Mouse (Mus musculus) midbrain, embryonic 16.5 days (tissue): ENCODE measurements around the gene Banf1. TPM values are rescaled to one million over a fixed set of nuclear protein-coding genes. Genes with fewer than 3 reads are reported as not detected.

Experiments used
- ATAC-seq: fragments of 200-750 bp; cut with Nextera tagmentation; 2 replicates; pipeline ENCODE4 v1.8.0; 2017; ENCODE audit warnings: moderate TSS enrichment
- H3K27ac ChIP-seq: fragments of 300-500 bp; sonication (generic); 2 replicates; pipeline ENCODE4 v1.5.1; 2014; ENCODE audit warnings: mild to moderate bottlenecking, low read length, mixed read lengths
- H3K27me3 ChIP-seq: fragments of 300-500 bp; sonication (generic); 2 replicates; pipeline ENCODE4 v1.6.1; 2014; ENCODE audit warnings: low read depth, low read length, mixed read lengths; ENCODE audit not compliant: control insufficient read depth, insufficient read depth
- H3K36me3 ChIP-seq: fragments of 300-500 bp; sonication (generic); 2 replicates; pipeline ENCODE4 v1.6.1; 2014; ENCODE audit warnings: mild to moderate bottlenecking, low read length, moderate library complexity, mixed read lengths; ENCODE audit not compliant: control insufficient read depth, insufficient read depth
- H3K4me1 ChIP-seq: fragments of 300-500 bp; sonication (generic); 2 replicates; pipeline ENCODE4 v1.6.1; 2014; ENCODE audit warnings: mild to moderate bottlenecking, low read length, mixed read lengths; ENCODE audit not compliant: control insufficient read depth, insufficient read depth
- H3K4me2 ChIP-seq: fragments of 300-500 bp; sonication (generic); 2 replicates; pipeline ENCODE4 v1.6.1; 2014; ENCODE audit warnings: mild to moderate bottlenecking, low read length, mixed read lengths
- H3K4me3 ChIP-seq: fragments of 300-500 bp; sonication (generic); 2 replicates; pipeline ENCODE4 v1.5.1; 2014; ENCODE audit warnings: low read depth, mild to moderate bottlenecking, low read length, moderate library complexity, mixed read lengths
- H3K9ac ChIP-seq: fragments of 300-500 bp; sonication (generic); 2 replicates; pipeline ENCODE4 v1.6.1; 2014; ENCODE audit warnings: low read depth, low read length, mixed read lengths
- H3K9me3 ChIP-seq: fragments of 300-500 bp; sonication (generic); replicated peaks from 2 replicates; pipeline ENCODE4 v1.6.1; 2014; ENCODE audit warnings: mild to moderate bottlenecking, low read length, mixed read lengths; ENCODE audit not compliant: control insufficient read depth, poor library complexity, severe bottlenecking
- WGBS: fragments of 180-500 bp; shearing (Covaris S2); extraction: QIAGEN DNeasy Blood & Tissue Kit; methylation state at CpG from one replicate; pipeline ENCODE4 v1.1.7; 2014; 5-methylcytosine and 5-hydroxymethylcytosine counted together
- polyA plus RNA-seq: library from polyadenylated mRNA; unstranded; fragments of >200 nt; fragmentation: Nextera tagmentation; extraction: Ambion mirVana; gene quantifications from 2 replicates; pipeline ENCODE4 v1.2.1, GENCODE M21; 2015

Gene Banf1
- polyA plus RNA-seq, 1 experiment from 2014 or later: 321 TPM

GRCm38 (mm10) chr19:5348064-5348463, 18.9 kb downstream of the Banf1 start:
- H3K27ac ChIP-seq: no peak overlapping the region
- ATAC-seq: no peak
- WGBS: 87% methylated on average over 6 of the region's 6 CpGs
- no peaks in the 10 kb centered on the region for H3K9me3 ChIP-seq
- no peak overlapping the region; the same call in 1 of the 2 replicates for H3K9ac ChIP-seq
- H3K27me3 ChIP-seq: no peaks in the 10 kb centered on the region
- H3K4me2 ChIP-seq: no peak overlapping the region
- H3K4me1 ChIP-seq: peaks cover 9% of the 10 kb centered on the region
- no peaks in the 10 kb centered on the region for H3K36me3 ChIP-seq
- no peak overlapping the region for H3K4me3 ChIP-seq

- H3K9me3 ChIP-seq: no peaks in the 10 kb centered on the region
These were observed 21.5 kb downstream of the Banf1 start for GRCm38 (mm10) chr19:5345297-5346131.

GRCm38 (mm10) chr19:5341360-5341759, 25.6 kb downstream of the Banf1 start:
- no peak overlapping the region for H3K4me3 ChIP-seq
- H3K4me1 ChIP-seq: no peaks in the 10 kb centered on the region
- H3K4me2 ChIP-seq: no peak overlapping the region
- no peaks in the 10 kb centered on the region for H3K27me3 ChIP-seq
- H3K9ac ChIP-seq: no peak overlapping the region
- no peak overlapping the region for H3K27ac ChIP-seq
- H3K36me3 ChIP-seq: no peaks in the 10 kb centered on the region
- no peaks in the 10 kb centered on the region for H3K9me3 ChIP-seq
- 83% methylated on average over 7 of the region's 7 CpGs for WGBS
- ATAC-seq: no peak

More at GRCm38 (mm10) chr19:5345297-5346131, 21.5 kb downstream of the Banf1 start:
- ATAC-seq: no peak
- Histone ChIP-seq H3K27ac (no peak overlapping the region), H3K4me1 (peaks cover 9% of the 10 kb centered on the region), H3K4me2 (no peak overlapping the region), H3K36me3 (no peaks in the 10 kb centered on the region), H3K27me3 (no peaks in the 10 kb centered on the region), H3K4me3 (no peak overlapping the region), H3K9ac (no peak overlapping the region)
- WGBS: 76% methylated on average over 6 of the region's 6 CpGs

GRCm38 (mm10) chr19:5337975-5338374, 29.0 kb downstream of the Banf1 start:
- Histone ChIP-seq H3K27me3 (no peaks in the 10 kb centered on the region), H3K9ac (no peak overlapping the region), H3K27ac (no peak overlapping the region), H3K4me2 (no peak overlapping the region), H3K36me3 (no peaks in the 10 kb centered on the region), H3K4me1 (no peaks in the 10 kb centered on the region), H3K4me3 (no peak overlapping the region), H3K9me3 (no peaks in the 10 kb centered on the region)
- 18% methylated on average over 5 of the region's 5 CpGs for WGBS
- ATAC-seq: no peak

GRCm38 (mm10) chr19:5335441-5335840, 31.5 kb downstream of the Banf1 start, which contains the start of gene Catsper1:
Gene Catsper1 (plus strand): TSS chr19:5335741.
- Histone ChIP-seq H3K36me3 (no peaks in the 10 kb centered on the region), H3K27ac (no peak within 1 kb of the TSS), H3K9me3 (no peaks in the 10 kb centered on the region), H3K4me1 (no peaks in the 10 kb centered on the region), H3K9ac (no peak within 1 kb of the TSS), H3K4me3 (no peak within 1 kb of the TSS), H3K27me3 (no peaks in the 10 kb centered on the region), H3K4me2 (no peak within 1 kb of the TSS)
- 95% methylated on average over 6 of the region's 6 CpGs for WGBS
- ATAC-seq: no peak

- Histone ChIP-seq H3K9me3 (no peaks in the 10 kb centered on the region), H3K27ac (no peak overlapping the region), H3K27me3 (no peaks in the 10 kb centered on the region), H3K9ac (no peak overlapping the region), H3K36me3 (no peaks in the 10 kb centered on the region), H3K4me3 (no peak overlapping the region), H3K4me1 (no peaks in the 10 kb centered on the region), H3K4me2 (no peak overlapping the region)
- WGBS: 76% methylated on average over 5 of the region's 5 CpGs
- no peak for ATAC-seq
These were observed 32.2 kb downstream of the Banf1 start for GRCm38 (mm10) chr19:5334741-5335140.

- Histone ChIP-seq H3K9ac (no peak overlapping the region), H3K4me2 (no peak overlapping the region)
These were observed 39.0 kb downstream of the Banf1 start for GRCm38 (mm10) chr19:5327970-5328369.

GRCm38 (mm10) chr19:5323801-5324200, 43.2 kb downstream of the Banf1 start:
- no peak overlapping the region for H3K27ac ChIP-seq
- 56% methylated on average over 17 of the region's 17 CpGs for WGBS
- no peak overlapping the region for H3K4me2 ChIP-seq
- H3K4me1 ChIP-seq: no peaks in the 10 kb centered on the region
- no peak overlapping the region for H3K4me3 ChIP-seq
- no peaks in the 10 kb centered on the region for H3K36me3 ChIP-seq
- no peak overlapping the region for H3K9ac ChIP-seq
- no peak for ATAC-seq
- H3K9me3 ChIP-seq: no peaks in the 10 kb centered on the region
- no peaks in the 10 kb centered on the region for H3K27me3 ChIP-seq

More at GRCm38 (mm10) chr19:5327970-5328369, 39.0 kb downstream of the Banf1 start:
- H3K36me3 ChIP-seq: no peaks in the 10 kb centered on the region
- H3K4me1 ChIP-seq: no peaks in the 10 kb centered on the region
- no peak for ATAC-seq
- H3K27ac ChIP-seq: no peak overlapping the region
- no peaks in the 10 kb centered on the region for H3K27me3 ChIP-seq
- H3K9me3 ChIP-seq: no peaks in the 10 kb centered on the region
- no peak overlapping the region for H3K4me3 ChIP-seq
- WGBS: 75% methylated on average over 19 of the region's 19 CpGs
